Mouse (Mus musculus): ENCODE data around the gene Dctn2. TPM values are rescaled to one million over a fixed set of nuclear protein-coding genes. Genes with fewer than 3 reads are reported as not detected.

The Dctn2 gene
- polyA plus RNA-seq, 1 experiment from 2014 or later: 133 TPM

- Histone ChIP-seq H3K4me2 (no peak overlapping the region), H3K36me3 (no peaks in the 10 kb centered on the region), H3K27me3 (replicated peaks) (peaks cover 43% of the 10 kb centered on the region), H3K4me1 (peaks cover 4% of the 10 kb centered on the region; the same call in 1 of the 2 replicates), H3K4me3 (no peak overlapping the region), H3K9ac (no peak overlapping the region), H3K9me3 (no peaks in the 10 kb centered on the region), H3K27ac (replicated peaks) (no peak overlapping the region)
- no peak for ATAC-seq (ENCODE audit: extremely low read depth, insufficient number of reproducible peaks, low FRiP score, low TSS enrichment)
- 71% methylated on average over 7 of the region's 7 CpGs for WGBS
Measured at GRCm38 (mm10) chr10:127319969-127320368, 53.8 kb downstream of the Dctn2 start.

GRCm38 (mm10) chr10:127321621-127322020, 55.5 kb downstream of the Dctn2 start, which contains the start of gene Arhgap9:
Gene Arhgap9 (plus strand): TSS chr10:127321964.
- 71% methylated on average over 3 of the region's 3 CpGs for WGBS
- ATAC-seq (ENCODE audit: extremely low read depth, insufficient number of reproducible peaks, low FRiP score, low TSS enrichment): no peak
- no peaks in the 10 kb centered on the region for H3K9me3 ChIP-seq
- peaks cover 59% of the 10 kb centered on the region for H3K27me3 ChIP-seq (replicated peaks)
- H3K4me3 ChIP-seq: no peak within 1 kb of the TSS
- no peak within 1 kb of the TSS for H3K27ac ChIP-seq (replicated peaks)
- H3K9ac ChIP-seq: no peak within 1 kb of the TSS
- H3K4me1 ChIP-seq: peaks cover 17% of the 10 kb centered on the region
- H3K4me2 ChIP-seq: no peak within 1 kb of the TSS
- no peaks in the 10 kb centered on the region for H3K36me3 ChIP-seq

GRCm38 (mm10) chr10:127322178-127322577, 56.0 kb downstream of the Dctn2 start:
- WGBS: 53% methylated on average over 13 of the region's 13 CpGs

GRCm38 (mm10) chr10:127322669-127323068, 56.5 kb downstream of the Dctn2 start:
- no peak overlapping the region for H3K9ac ChIP-seq
- ATAC-seq (ENCODE audit: extremely low read depth, insufficient number of reproducible peaks, low FRiP score, low TSS enrichment): no peak
- H3K27ac ChIP-seq (replicated peaks): no peak overlapping the region
- WGBS: 60% methylated on average over 4 of the region's 4 CpGs
- H3K9me3 ChIP-seq: no peaks in the 10 kb centered on the region
- H3K4me3 ChIP-seq: no peak overlapping the region
- H3K36me3 ChIP-seq: no peaks in the 10 kb centered on the region
- peaks cover 22% of the 10 kb centered on the region for H3K4me1 ChIP-seq
- no peak overlapping the region for H3K4me2 ChIP-seq
- peaks cover 70% of the 10 kb centered on the region for H3K27me3 ChIP-seq (replicated peaks)

More at GRCm38 (mm10) chr10:127322178-127322577, 56.0 kb downstream of the Dctn2 start:
- no peak overlapping the region for H3K9ac ChIP-seq
- ATAC-seq (ENCODE audit: extremely low read depth, insufficient number of reproducible peaks, low FRiP score, low TSS enrichment): no peak
- H3K36me3 ChIP-seq: no peaks in the 10 kb centered on the region
- peaks cover 65% of the 10 kb centered on the region for H3K27me3 ChIP-seq (replicated peaks)
- H3K4me1 ChIP-seq: peaks cover 22% of the 10 kb centered on the region
- no peak overlapping the region for H3K4me3 ChIP-seq
- H3K9me3 ChIP-seq: no peaks in the 10 kb centered on the region
- H3K27ac ChIP-seq (replicated peaks): no peak overlapping the region
- H3K4me2 ChIP-seq: no peak overlapping the region

GRCm38 (mm10) chr10:127323131-127323855, 57.1 kb downstream of the Dctn2 start:
- Histone ChIP-seq H3K4me1 (peaks cover 22% of the 10 kb centered on the region), H3K36me3 (no peaks in the 10 kb centered on the region), H3K9ac (no peak overlapping the region), H3K4me3 (0 out of 2 replicates have a peak overlapping the region, but pooled peaks have one; percentile 8), H3K4me2 (0 out of 2 replicates have a peak overlapping the region, but pooled peaks have one; percentile 3), H3K27ac (replicated peaks) (no peak overlapping the region), H3K27me3 (replicated peaks) (peaks cover 76% of the 10 kb centered on the region), H3K9me3 (no peaks in the 10 kb centered on the region)
- ATAC-seq (ENCODE audit: extremely low read depth, insufficient number of reproducible peaks, low FRiP score, low TSS enrichment): no peak
- WGBS: 51% methylated on average over 17 of the region's 17 CpGs

- H3K4me2 ChIP-seq: no peak overlapping the region
- ATAC-seq (ENCODE audit: extremely low read depth, insufficient number of reproducible peaks, low FRiP score, low TSS enrichment): no peak
- no peak overlapping the region for H3K27ac ChIP-seq (replicated peaks)
- H3K4me3 ChIP-seq: no peak overlapping the region
- H3K9me3 ChIP-seq: no peaks in the 10 kb centered on the region
- H3K4me1 ChIP-seq: peaks cover 24% of the 10 kb centered on the region
- 10% methylated on average over 7 of the region's 7 CpGs for WGBS
- H3K27me3 ChIP-seq (replicated peaks): peaks cover 88% of the 10 kb centered on the region
- H3K36me3 ChIP-seq: no peaks in the 10 kb centered on the region
- H3K9ac ChIP-seq: no peak overlapping the region
Measured at GRCm38 (mm10) chr10:127324495-127324894, 58.3 kb downstream of the Dctn2 start.

- Histone ChIP-seq H3K9me3 (no peaks in the 10 kb centered on the region), H3K4me2 (peak overlapping the region; percentile 84), H3K27me3 (replicated peaks) (peaks cover 98% of the 10 kb centered on the region), H3K27ac (replicated peaks) (no peak overlapping the region), H3K9ac (peak overlapping the region; percentile 73), H3K4me1 (peaks cover 24% of the 10 kb centered on the region), H3K4me3 (peak overlapping the region; percentile 58), H3K36me3 (no peaks in the 10 kb centered on the region)
- no peak for ATAC-seq (ENCODE audit: extremely low read depth, insufficient number of reproducible peaks, low FRiP score, low TSS enrichment)
- WGBS: 36% methylated on average over 14 of the region's 14 CpGs
Measured at GRCm38 (mm10) chr10:127325454-127326016, 59.4 kb downstream of the Dctn2 start.

- no peak; the same call in 1 of the 2 replicates for ATAC-seq (ENCODE audit: extremely low read depth, insufficient number of reproducible peaks, low FRiP score, low TSS enrichment)
- Histone ChIP-seq H3K4me1 (peaks cover 24% of the 10 kb centered on the region), H3K27me3 (replicated peaks) (peaks cover 99% of the 10 kb centered on the region), H3K9ac (peak overlapping the region; percentile 73), H3K4me3 (peak overlapping the region; percentile 58), H3K36me3 (no peaks in the 10 kb centered on the region), H3K9me3 (no peaks in the 10 kb centered on the region), H3K27ac (replicated peaks) (no peak overlapping the region), H3K4me2 (peak overlapping the region; percentile 84)
- 2% methylated on average over 54 of the region's 54 CpGs for WGBS
Measured at GRCm38 (mm10) chr10:127326017-127326801, 60.0 kb downstream of the Dctn2 start.

GRCm38 (mm10) chr10:127326828-127327227, 60.7 kb downstream of the Dctn2 start:
- Histone ChIP-seq H3K27ac (replicated peaks) (no peak overlapping the region), H3K36me3 (no peaks in the 10 kb centered on the region), H3K4me1 (peaks cover 24% of the 10 kb centered on the region), H3K9me3 (no peaks in the 10 kb centered on the region), H3K4me3 (peak overlapping the region; percentile 58), H3K9ac (peak overlapping the region; percentile 73), H3K4me2 (peak overlapping the region; percentile 84), H3K27me3 (replicated peaks) (peaks cover 100% of the 10 kb centered on the region)
- WGBS: 7% methylated on average over 29 of the region's 29 CpGs
- ATAC-seq (ENCODE audit: extremely low read depth, insufficient number of reproducible peaks, low FRiP score, low TSS enrichment): no peak

- peak overlapping the region; percentile 58; the same call in 1 of the 2 replicates for H3K4me3 ChIP-seq
- no peak overlapping the region for H3K9ac ChIP-seq
- 47% methylated on average over 18 of the region's 18 CpGs for WGBS
- ATAC-seq (ENCODE audit: extremely low read depth, insufficient number of reproducible peaks, low FRiP score, low TSS enrichment): no peak
- H3K27me3 ChIP-seq (replicated peaks): peaks cover 99% of the 10 kb centered on the region
- H3K36me3 ChIP-seq: no peaks in the 10 kb centered on the region
- no peaks in the 10 kb centered on the region for H3K9me3 ChIP-seq
- H3K4me2 ChIP-seq: no peak overlapping the region
- H3K27ac ChIP-seq (replicated peaks): no peak overlapping the region
- H3K4me1 ChIP-seq: peaks cover 24% of the 10 kb centered on the region
Measured at GRCm38 (mm10) chr10:127327461-127328145, 61.4 kb downstream of the Dctn2 start.

GRCm38 (mm10) chr10:127330212-127330611, 64.0 kb downstream of the Dctn2 start:
- peaks cover 90% of the 10 kb centered on the region for H3K27me3 ChIP-seq (replicated peaks)
- WGBS: 76% methylated on average over 7 of the region's 7 CpGs
- H3K4me3 ChIP-seq: no peak overlapping the region
- no peak for ATAC-seq (ENCODE audit: extremely low read depth, insufficient number of reproducible peaks, low FRiP score, low TSS enrichment)
- H3K9ac ChIP-seq: no peak overlapping the region
- H3K4me1 ChIP-seq: peaks cover 19% of the 10 kb centered on the region
- no peak overlapping the region for H3K27ac ChIP-seq (replicated peaks)
- no peak overlapping the region for H3K4me2 ChIP-seq
- no peaks in the 10 kb centered on the region for H3K9me3 ChIP-seq
- no peaks in the 10 kb centered on the region for H3K36me3 ChIP-seq

Data from heart, embryonic 13.5 days (tissue).